Mouse (Mus musculus): ENCODE data around the gene Hist1h4k.

Gene Hist1h4k

GRCm38 (mm10) chr13:21718381-21719080 lies 31.8 kb downstream of the Hist1h4k start:
- no peak for DNase-seq

DNA sequence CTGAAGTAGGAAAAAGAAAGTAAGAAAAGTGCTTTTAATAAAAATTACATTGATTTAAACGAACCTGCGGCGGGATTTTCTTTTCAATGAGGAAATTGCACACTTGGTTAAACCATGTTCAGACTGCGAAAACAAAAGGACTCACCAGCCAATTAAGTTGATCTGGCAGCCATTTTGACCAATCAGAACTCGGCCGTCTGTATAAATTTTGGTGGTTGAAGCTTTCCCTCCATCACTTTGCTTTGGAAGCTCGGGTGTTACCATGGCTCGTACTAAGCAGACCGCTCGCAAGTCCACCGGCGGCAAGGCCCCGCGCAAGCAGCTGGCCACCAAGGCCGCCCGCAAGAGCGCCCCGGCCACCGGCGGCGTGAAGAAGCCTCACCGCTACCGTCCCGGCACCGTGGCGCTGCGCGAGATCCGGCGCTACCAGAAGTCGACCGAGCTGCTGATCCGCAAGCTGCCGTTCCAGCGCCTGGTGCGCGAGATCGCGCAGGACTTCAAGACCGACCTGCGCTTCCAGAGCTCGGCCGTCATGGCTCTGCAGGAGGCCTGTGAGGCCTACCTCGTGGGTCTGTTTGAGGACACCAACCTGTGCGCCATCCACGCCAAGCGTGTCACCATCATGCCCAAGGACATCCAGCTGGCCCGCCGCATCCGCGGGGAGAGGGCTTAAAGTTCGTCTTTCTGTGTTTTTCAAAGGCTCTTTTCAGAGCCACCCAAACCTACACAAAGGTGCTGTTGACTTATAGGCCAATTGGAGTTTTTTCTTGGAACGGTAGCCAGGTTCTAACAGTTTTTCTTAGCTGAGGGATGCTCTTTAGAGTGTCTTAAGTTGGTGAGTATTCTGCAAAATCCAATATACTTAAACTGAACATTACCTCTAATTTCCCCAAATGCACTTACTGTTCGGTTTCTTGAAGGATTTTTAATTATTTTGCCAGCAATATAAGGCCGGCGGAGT lies 32.6 kb downstream of the Hist1h4k start, which contains the start of gene Hist1h3h:
Gene Hist1h3h, plus strand, starts transcription at position 263 of the 961 bp plus-strand sequence.
- peak; percentile 83 to 85 for DNase-seq

- peak in 1 of 2 experiments; percentile 11 for DNase-seq
Observed at GRCm38 (mm10) chr13:21716540-21717391, 33.5 kb downstream of the Hist1h4k start.

DNA sequence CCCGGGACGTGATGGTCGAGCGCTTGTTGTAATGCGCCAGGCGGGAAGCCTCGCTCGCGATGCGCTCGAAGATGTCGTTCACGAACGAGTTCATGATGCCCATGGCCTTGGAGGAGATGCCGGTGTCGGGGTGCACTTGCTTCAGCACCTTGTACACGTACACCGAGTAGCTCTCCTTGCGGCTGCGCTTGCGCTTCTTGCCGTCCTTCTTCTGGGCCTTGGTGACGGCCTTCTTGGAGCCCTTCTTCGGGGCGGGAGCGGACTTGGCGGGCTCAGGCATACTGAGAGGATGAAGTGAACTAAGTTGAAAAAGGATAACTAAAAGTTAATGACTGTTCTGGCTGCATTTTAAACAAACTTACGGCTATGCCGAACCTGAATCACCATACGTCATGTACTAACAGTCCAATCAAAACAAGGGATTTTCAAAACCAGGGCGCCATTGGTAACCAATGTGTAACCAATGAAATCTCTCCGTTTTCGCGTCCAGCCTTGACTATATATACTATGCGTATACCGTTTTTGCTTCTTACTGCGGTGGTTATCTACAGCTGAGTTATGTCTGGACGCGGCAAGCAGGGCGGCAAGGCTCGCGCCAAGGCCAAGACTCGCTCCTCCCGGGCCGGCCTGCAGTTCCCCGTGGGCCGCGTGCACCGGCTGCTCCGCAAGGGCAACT lies 34.3 kb downstream of the Hist1h4k start, which contains the start of the genes Hist1h2bl and Hist1h2ai:
Gene Hist1h2bl, minus strand, starts transcription at position 280 of the 676 bp plus-strand sequence.
Gene Hist1h2ai, plus strand, starts transcription at position 559 of the 676 bp plus-strand sequence.
- DNase-seq: peak; percentile 75 to 81

GRCm38 (mm10) chr13:21715131-21715863 lies 35.0 kb downstream of the Hist1h4k start:
- no peak for DNase-seq

DNA sequence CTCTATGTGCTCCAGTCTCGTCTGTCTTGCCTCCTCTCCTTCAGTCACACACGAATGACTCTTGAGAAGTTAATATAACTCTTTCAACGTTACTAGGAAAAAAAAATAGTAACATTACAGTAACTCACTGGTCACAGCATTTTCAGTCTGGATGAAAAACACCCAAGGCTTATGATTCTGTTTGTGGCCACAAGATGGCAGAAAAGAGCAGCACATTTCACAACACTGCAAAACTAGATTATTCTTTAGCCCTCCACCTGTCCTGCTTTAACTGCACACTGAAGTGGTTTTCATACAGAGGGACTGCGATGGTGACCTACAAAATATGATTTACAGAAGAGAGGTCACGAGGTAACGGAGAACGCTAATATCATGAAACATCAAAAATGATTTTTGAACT lies 35.6 kb downstream of the Hist1h4k start:
- DNase-seq: peak; percentile 53 to 60

DNA sequence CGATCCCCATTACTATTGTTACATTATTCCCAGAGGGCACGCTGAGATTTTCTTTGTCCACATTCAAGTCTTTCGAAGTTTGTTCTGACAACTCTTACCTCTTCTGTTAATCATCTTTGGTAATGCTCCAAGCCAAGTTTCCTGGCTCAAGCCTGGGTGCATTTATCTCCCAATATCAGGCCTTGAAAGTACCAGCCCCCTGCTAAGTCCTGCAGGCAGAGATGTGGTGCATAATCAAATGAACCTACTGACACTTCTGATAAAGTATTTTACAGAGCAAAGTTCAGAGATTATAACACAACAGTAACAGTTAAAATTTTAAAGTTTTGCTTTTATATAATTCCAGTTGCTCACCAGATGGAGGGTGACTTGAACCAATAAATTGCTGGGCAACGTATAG lies 38.6 kb downstream of the Hist1h4k start:
- no peak for DNase-seq

DNA sequence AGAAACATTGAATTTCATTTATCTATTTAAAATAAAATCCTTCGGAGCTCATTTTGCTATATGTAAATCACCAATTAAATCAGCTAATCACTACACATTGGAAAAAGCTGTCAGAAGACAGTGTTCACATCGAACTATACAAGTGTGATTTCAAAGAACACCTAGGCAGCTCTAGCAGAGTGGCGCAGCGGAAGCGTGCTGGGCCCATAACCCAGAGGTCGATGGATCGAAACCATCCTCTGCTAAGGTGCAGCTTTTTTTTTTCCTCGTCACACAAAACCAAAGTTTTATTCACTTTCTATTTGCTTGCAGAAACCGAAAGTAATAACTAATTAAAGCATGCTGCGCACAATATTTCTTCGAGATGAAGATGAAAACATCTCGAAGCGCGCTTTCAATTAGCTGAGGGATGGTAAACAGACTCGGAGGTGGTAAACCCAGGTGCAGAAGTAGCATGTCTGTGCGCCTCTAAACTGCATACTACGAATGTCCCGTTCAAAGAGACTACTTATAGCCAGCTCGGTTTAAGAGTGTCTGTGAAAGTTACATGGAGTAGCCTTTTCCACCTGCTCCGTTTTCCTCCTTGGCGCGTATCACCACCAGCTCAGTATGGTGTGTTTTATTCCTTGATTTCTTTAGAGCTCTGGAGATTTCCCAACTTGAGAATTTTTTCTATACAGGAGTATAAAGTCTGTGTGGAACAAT lies 39.3 kb downstream of the Hist1h4k start:
- DNase-seq: peak; percentile 81

GRCm38 (mm10) chr13:21710031-21710711 lies 40.1 kb downstream of the Hist1h4k start:
- peak; percentile 88 to 92 for DNase-seq

DNA sequence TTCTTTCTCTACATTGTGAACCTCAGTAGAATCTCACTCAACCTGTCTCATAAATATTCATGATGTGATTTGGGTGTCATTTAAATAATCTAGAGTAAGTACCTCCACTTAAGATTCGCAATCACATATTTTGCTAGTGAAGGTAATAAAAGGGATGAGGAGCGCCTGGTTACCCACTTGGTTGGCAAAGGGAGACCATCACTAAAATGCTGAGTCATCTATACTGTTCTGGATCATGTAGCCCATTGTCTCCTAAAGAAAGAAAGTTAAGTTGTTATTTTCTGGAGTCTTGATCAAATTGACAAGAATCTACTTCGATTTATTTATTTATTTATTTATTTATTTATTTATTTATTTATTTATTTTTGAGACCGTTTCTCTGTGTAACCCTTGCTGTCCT lies 43.6 kb downstream of the Hist1h4k start:
- DNase-seq: no peak

All from thymus, postnatal 36 days (tissue).